Mouse (Mus musculus): ENCODE measurements around the gene Ube2e3.

Gene Ube2e3

DNA sequence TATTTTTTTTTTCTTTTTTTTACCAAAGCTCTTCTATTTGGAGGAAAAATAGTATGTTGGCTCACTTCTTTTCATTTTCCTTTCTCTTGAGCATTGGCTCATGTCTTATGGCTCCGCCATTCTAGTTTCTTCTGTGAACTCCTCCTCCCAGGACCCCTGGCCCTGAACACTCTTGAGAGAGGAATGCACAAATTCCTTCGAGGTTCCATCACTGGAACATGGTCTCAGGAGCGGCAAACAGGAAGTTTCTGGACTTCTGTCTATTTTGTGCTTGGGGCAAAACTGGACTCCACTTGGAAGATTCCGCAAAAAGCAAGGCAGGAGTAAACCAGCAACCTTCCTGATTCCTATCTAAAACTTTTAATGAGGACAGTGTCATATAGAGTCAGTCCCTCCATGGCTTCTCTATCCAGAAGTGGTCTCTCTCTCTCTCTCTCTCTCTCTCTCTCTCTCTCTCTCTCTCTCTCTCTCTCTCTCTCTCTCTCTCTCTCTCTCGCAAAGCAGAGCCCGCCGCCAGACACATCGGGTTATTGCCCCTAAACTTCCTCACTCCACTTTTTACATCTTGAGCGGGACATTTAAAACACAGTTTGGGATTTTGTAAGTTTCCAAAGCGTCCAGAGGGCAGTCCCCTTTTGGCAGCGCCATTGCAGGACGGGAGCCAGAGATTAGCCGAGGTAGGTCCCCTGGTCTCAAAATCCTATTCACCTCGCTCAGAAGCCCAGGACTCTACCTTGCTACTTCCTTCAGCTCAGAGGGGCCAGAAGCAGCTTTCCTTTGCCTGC is at the start of gene Ube2e3:
TSS of gene Ube2e3 (plus strand) at position 399 of the 785 bp plus-strand sequence.
- DNase-seq (ENCODE audit: low spot score): peak; percentile 54

DNA sequence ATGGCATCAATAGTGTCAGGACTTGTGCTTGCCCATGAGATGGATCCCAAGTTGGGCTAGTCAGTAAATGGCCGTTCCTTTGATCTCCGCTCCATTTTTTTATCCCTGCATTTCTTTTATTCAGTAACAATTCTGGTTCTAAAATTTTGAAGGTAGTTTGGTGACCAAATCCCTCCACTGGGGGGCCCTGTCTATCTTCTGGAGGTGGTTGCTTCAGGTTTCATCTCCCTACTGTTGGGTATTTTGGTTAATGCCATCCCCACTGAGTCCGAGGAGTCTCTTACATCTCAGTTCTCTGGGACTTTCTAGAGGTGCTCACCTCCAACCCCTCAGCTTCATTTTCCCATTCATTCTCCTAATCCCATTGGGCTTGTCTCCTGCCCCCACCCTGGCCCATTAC is 38.0 kb upstream of the Ube2e3 start:
- no peak for DNase-seq (ENCODE audit: low spot score)

DNA sequence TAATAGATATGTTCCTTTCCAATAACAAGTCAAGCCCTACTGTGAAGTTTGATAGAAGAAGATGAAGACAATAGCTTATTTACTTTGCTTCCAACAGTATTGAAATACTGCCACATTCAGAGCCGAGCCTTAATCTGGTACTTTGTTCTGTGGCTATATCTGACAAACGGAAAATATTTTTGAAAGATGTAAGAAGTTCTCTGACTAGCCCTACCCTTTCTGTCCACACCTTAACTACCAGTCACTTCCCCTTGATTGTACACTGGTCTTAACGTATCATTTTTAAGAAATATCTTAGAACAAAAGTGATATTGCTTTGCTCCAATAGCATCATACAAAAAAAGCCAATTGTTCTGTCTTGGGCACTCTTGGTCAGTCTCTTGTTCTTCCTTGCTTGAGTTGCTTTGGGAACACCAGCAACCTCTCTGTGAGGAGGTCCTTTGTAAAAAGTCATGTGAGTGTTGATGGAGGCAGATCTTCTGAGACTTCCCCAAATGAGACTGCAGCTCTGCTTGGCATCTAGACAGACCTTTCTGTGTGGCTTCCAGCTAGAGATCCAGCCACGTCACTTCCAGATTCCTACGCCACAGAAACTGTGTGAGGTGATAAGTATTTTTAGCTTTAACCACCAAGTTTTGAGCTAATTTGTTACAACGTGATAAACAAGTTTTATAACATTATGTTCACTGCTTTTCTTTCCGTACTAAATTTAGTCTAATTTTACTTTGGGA is 26.3 kb upstream of the Ube2e3 start:
- no peak for DNase-seq (ENCODE audit: low spot score)

DNA sequence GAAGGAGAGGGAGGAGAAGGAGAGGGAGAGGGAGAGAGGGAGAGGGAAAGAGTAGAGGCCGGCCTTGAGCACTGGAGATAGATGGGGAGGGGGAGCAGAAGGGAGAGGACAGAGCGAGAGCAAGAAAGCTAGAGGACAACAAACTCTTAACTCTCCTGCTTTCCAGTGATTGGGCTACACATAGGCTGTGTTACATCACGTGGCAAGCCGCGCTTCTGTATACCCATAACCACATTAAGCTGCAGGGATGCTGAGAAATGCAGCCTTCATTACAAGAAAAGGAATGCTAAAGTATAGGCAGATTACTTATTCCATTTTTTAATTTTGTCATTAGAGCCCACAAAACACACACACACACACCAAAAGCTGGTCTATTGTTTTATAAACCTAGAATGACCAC is 23.6 kb upstream of the Ube2e3 start:
- DNase-seq (ENCODE audit: low spot score): no peak

DNA sequence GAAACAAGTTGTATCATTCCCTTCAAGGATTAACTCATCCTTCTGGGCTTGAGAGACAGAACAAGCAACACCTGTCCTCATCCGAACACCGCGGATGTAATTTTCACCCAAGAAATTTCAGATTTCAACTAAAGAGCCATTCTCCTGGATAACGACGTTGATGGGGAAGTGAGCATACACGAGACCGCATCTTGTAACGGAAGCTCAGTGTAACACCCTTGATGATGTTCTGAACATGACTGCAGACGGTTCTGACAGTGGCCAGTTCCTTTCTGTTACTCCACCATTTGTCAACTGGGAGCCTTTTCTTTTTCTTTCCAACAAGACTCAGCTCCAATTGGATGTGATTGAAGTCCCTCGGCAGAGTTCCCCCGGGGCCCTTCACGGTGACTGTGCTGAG is 22.6 kb upstream of the Ube2e3 start:
- DNase-seq (ENCODE audit: low spot score): no peak

DNA sequence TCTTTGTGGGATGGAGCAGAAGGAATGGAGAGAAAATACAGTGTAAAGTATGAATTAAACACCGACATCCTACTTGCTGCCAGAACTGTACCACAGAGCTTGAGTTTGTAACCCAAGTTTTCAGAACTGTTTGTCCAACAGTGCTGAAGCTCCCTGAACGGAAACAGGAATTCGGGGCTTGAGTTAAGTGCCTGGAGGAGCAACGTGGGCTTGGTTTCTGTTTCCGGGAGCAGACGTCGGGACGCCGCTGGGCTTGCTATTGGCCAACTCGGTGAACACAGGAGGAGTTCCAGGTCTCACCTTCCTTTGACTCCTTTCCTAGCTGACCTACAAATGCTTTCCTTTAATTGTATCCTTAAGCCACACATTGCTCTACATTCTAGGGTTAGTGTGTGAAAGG is 22.2 kb upstream of the Ube2e3 start:
- no peak for DNase-seq (ENCODE audit: low spot score)

DNA sequence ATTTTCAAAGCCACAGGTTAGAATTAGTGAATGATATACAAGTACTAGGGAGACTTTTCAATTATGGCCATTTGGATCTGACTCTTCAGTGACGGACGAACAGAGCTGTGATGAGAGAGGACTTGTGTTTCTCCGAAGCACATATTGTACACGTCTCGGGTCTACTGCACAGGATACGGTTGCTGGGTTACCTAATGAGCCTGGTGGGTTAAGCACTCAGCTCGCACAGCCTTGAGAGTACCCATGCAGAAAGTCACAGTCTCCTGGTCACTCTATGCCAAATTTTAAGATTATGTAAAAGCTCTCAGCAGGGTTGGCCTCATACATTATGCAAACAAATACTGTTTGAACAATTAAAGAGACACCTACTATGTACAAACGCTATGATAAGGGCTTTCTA is 13.6 kb upstream of the Ube2e3 start:
- DNase-seq (ENCODE audit: low spot score): no peak

DNA sequence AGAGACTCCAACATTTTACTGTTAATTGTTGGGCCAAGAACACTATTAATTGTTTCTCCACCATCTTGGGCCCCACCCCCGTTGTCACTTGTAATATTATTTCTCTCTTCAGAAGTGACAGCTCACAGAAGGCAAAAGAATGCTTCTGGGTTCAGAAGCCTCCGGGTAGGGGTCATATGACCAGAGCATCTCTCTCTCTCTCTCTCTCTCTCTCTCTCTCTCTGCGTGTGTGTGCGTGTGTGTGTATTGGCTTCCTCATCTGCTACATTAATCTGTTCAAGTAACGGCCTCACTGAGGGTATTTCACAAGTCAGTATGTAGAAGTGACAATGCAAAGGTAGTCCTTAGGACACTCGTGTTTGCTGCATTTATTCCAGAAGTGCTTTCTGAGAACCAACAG is 9.3 kb upstream of the Ube2e3 start:
- no peak for DNase-seq (ENCODE audit: low spot score)

DNA sequence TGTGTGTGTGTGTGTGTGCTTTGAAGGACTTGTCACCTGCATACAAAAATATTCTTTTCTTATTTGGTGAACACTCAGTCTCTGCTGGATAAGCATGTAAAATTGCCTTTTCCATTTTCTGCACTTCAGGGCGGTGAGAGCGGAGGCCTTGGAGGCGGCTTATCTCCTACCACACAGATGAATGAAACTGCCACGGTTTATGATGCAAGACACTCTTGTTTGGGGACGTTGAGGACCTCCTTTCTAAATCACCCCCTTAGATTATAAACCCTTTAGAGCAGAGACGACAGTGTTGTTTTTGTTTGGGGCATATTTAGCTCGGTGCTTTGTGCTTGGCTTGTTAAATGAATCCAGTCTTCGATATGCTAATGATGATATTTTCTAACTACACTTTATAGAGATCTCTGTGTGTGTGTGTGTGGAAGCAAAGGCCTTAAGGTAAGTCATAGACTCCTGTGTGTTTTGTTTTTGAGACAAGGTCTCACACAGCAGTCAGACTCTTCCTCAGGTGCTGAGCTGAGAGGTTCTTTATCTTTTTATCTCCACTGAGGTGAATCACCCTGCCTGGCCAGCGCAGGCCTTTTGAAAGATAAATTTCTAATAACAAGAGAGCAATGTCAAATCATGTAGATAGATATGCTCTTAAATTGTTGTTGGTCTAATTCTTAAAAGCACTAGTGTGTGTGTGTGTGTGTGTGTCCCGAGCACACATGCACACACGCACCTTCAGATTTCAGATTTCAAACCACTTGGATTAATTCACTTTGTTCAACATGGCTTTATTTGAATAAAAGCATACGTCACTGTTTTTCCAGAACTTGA is 8.4 kb upstream of the Ube2e3 start:
- no peak for DNase-seq (ENCODE audit: low spot score)

DNA sequence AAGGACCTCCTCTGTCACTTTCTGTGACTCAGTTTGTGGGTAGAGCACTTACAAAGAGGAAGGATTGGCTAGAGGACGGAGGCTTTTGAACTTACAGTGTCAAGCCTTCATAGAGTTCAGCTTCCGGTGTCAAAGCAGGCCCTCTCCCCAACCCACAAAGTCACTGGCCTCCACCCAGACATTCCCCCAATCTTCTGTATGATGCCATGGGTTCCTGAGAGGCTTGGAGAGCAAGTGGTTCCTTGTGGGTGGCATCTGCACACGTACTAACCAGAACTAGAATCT is 7.9 kb upstream of the Ube2e3 start:
- no peak for DNase-seq (ENCODE audit: low spot score)

DNA sequence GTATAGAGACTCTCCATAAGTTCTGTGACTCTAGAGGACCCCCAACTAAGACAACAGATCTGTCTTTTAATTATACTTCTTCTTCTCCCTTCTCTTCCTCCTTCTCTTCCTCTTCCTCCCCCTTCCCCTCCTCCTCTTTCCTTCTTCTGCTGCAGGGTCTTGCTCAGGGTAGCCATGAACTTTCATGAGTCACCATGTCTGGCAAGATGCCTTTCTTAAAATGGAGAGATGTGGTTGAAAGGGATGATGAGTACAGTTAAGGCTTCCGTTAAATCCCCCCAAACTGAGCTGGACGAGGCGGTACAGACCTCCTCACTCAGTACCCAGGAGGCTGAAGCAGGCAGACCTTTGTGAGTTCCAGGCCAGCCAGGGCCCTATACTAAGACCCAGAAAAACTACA is 3.8 kb upstream of the Ube2e3 start:
- DNase-seq (ENCODE audit: low spot score): no peak

DNA sequence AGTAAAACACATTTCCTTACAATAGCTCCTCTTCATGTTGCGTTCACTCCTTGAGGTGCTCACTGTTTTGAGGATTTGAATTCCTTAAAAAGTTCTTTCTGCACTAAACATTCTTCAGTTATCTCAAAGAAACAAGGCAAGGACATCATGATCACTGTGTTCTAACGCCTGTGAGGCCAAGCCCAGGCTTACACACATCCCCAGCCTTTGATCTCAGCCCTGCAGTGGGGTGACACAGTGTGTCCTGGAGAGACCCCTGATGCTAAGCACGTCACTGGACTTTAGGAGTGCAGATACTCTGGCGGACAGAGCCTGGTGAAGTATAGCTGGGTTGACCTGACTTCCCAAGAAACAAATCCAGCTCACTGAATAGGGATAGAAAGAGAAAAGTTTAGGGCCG is 3.1 kb upstream of the Ube2e3 start:
- DNase-seq (ENCODE audit: low spot score): no peak

DNA sequence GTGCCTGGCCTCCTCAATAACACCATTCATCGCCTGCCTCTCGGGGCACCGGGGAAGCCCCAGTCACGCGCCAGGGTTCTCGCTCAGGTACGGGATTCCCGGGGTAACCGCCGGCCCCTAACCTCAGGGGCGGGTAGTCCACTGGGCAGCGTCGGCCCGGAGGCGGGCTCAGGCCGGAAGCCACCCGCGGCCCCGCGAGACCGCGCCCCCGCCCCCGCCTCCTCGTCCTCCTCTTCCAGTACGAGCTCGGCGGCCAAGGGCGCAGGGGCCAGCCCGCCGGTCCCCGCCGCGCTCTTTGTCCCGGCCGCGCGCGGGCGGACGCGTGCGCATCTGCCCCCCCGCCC is 559 bp downstream of the Ube2e3 start:
- peak; percentile 89 for DNase-seq (ENCODE audit: low spot score)

DNA sequence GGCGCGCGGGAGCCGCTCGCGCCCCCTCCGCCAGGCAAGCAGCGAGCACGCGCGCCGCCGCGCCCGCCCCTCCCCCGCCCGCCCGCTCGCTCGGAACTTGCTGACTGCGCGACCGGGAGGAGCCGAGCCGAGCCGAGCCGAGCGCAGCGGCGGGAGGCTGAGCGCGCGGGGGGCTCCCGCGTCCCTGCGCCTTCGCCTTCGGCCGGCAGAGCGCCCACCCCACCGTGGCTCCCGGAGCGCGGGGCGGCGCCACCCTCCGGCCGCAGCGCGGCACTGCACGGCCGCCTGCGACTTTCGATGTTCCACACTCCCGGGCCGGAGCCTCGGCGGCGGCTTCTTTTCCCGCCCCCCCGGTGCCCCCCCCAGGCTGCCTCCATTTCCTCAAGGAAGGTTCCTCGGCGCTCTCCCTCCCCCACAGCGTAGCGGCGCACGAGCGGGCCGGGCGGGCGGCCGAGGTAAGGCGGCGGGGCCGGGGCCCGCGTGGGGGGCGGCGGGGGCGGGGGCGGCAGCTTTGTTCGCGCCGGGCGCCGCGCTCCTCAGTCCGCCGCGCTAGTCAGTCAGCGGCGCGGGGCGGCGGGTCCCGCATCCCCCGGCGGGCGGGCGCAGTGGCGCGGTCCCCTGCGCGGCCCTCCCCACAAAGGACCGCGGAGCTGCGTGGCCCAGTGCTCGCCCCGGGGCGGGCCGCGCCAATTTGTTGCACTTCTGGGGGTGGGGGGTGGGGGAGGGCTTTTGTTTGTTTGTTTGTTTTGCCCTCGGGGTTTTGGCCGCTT is 1.2 kb downstream of the Ube2e3 start:
- peak; percentile 89 for DNase-seq (ENCODE audit: low spot score)

DNA sequence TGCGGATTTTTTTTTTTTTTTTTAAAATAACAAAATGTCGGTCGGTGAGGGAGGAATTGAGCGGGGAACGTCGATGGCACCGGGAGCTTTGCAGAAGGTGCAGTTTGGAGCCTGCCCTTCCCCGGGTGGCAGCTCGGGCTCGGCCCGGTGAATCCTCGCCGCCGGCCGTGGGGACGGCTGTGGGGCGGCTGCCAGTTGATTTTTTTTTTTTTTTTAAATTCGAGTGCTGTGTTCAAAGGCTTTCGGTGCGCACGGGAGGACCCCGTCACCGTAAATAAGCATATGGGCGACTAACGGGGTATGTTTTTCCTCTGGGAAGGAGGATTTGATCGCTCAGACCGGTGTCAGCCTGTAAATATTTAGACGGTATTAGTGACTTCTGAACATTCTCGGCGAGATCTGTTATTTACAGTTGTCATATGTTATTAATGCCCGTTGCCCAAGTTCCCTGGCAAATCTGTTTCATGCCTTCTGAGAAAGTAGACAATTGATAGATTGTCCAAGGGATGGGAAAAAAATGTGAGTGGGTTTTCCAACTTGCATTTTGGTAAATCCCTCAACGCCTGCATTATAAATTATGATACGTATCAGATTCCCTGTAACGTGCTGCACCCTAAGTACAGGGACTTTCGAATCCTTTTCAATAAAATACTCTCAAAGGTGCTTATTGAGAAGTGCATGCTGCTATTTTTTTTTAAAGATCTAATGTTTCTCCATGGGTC is 2.0 kb downstream of the Ube2e3 start:
- peak; percentile 51 for DNase-seq (ENCODE audit: low spot score)

DNA sequence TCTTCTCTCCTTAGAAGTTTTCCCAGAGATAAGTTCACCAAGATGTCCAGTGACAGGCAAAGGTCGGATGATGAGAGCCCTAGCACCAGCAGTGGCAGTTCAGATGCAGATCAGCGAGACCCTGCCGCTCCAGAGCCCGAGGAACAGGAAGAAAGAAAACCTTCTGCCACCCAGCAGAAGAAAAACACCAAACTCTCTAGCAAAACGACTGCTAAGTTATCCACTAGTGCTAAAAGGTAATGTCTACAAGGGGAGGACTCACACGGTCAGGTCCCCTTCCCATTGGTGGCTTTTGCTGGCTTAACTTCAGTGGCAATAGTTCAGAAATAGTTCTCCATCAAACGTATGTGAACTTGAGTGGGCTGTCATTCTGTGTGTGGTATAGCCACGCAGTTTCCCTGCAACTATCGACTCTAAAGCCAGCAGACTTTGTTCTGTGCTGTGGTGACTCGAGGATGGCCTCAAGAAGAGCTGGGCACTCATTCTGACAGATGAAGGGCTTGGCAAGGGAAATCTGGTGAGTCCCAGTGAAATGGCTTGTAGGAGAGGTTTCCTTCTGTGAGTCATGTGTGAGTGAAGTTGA is 2.6 kb downstream of the Ube2e3 start:
- no peak for DNase-seq (ENCODE audit: low spot score)

DNA sequence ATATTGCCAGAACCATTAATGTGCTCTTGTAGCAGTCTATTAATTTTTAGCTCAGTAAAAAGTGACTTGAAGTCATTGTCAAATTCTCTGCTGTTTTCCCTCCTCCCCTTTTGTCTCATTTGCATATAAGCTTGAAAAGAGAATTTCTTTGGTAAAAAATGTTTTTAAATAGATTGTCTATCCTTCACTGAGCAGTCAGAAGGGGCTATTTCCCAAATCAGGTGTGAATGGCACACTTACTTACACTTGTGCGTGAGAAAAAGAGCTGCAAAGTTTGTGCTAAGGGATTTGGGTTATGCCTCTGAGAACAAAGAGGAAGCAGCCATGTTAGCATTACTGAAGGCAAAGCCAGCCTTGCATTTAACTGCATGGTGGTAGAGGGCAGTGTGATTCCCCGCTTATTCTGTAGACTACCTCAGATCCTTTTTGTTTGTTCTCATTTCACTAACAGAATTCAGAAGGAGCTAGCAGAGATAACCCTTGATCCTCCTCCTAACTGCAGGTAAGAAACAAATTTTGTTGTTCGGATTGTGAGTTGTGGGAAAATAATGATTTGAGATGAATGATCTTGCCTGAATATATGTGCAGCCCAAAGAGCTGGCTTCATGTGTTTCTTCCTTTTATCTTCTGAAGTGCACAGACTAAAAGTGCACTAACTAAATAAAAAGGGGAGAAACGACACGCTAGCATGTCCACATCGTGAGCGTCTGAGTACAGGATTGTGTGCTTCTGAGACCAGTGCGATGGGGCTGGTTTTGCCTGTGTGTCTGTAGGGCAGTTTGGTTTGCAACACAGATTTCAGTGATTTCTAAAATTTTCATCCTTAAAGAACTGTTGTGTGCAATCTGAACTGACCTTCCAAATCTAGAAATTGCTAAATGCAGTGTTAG is 4.3 kb downstream of the Ube2e3 start:
- DNase-seq (ENCODE audit: low spot score): peak; percentile 78

DNA sequence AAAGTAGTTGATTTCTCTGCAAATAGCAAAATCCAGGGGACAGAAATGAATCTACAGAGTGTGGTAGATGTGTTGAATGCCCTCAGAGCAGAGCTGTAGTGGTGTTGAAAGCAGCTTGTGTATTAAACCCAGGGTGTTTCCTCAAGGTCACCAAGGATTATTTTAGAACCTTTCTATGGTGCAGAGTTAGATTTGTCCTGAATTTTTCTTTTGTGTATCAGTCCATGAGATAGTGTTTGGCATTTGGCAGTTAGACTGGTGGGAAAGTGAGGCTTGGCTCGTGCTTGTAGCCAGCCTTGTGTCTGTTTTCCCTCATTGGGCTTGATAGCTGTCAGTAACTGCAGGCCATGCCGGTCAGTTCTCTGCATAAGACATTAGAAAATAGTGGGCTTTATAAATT is 6.0 kb downstream of the Ube2e3 start:
- no peak for DNase-seq (ENCODE audit: low spot score)

DNA sequence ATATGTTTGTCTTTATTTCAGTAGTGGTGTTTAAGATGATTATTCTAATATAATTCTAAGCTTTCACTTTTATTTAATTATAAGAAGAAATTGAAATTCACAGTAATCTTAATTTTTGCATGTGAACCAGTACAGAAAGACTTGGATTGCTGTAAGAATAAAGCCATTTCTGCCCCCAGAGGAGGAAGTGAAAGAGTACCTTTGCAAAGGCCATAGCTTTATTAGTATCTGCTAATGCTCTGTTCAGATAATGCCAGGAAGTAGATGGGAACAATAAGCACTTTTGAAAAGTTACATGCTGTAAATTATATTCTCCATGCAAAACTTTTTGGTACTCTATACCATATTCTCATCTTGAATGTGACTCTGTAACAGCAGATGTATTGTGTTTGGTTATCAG is 8.1 kb downstream of the Ube2e3 start:
- DNase-seq (ENCODE audit: low spot score): no peak

DNA sequence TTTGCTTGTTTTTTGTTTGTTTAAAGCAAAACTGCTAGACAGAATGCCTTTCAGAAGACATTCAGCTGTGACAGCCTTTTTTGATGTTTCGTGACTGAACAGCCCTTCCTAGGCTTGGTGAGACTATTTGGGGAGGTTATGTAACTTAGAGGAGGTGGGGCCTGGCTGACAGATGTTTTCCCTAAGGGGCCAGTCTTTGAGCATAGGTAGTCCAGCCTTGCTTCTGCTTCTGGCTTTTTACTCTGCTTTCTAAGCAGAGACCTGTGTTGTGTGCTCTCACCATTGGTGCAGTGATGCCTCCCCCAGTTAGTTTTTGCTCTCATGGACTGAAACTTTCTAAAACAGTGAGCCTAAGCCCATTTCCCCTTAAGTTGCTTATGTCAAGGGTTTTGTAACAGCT is 14.1 kb downstream of the Ube2e3 start:
- DNase-seq (ENCODE audit: low spot score): peak; percentile 14
